Mouse (Mus musculus) kidney, embryonic 15.5 days (tissue): ENCODE data around the gene Itga9. TPM values are rescaled to one million over a fixed set of nuclear protein-coding genes. Genes with fewer than 3 reads are reported as not detected.

Experiments
- ATAC-seq: fragments of 200-750 bp; cut with Nextera tagmentation; replicated peaks from 2 replicates; pipeline ENCODE4 v1.8.0; 2017; ENCODE audit warnings: moderate TSS enrichment; ENCODE audit not compliant: low FRiP score
- H3K27ac ChIP-seq: fragments of 300-500 bp; sonication (generic); 2 replicates; pipeline ENCODE4 v1.5.1; 2015; ENCODE audit warnings: mild to moderate bottlenecking, inconsistent platforms
- H3K27me3 ChIP-seq: fragments of 300-500 bp; sonication (generic); 2 replicates; pipeline ENCODE4 v1.6.1; 2015; ENCODE audit warnings: inconsistent platforms
- H3K36me3 ChIP-seq: fragments of 300-500 bp; sonication (generic); 2 replicates; pipeline ENCODE4 v1.6.1; 2015; ENCODE audit warnings: inconsistent platforms
- H3K4me1 ChIP-seq: fragments of 300-500 bp; sonication (generic); 2 replicates; pipeline ENCODE4 v1.6.1; 2015; ENCODE audit warnings: inconsistent platforms
- H3K4me2 ChIP-seq: fragments of 300-500 bp; sonication (generic); 2 replicates; pipeline ENCODE4 v1.6.1; 2015; ENCODE audit warnings: moderate library complexity, mild to moderate bottlenecking, inconsistent platforms
- H3K4me3 ChIP-seq: fragments of 300-500 bp; sonication (generic); replicated peaks from 2 replicates; pipeline ENCODE4 v1.5.1; 2015; ENCODE audit warnings: mild to moderate bottlenecking, inconsistent platforms
- H3K9ac ChIP-seq: fragments of 300-500 bp; sonication (generic); 2 replicates; pipeline ENCODE4 v1.6.1; 2015; ENCODE audit warnings: mild to moderate bottlenecking, inconsistent platforms
- H3K9me3 ChIP-seq: fragments of 300-500 bp; sonication (generic); replicated peaks from 2 replicates; pipeline ENCODE4 v1.6.1; 2016; ENCODE audit warnings: inconsistent platforms
- WGBS: fragments of 180-500 bp; shearing (Covaris S2); methylation state at CpG from one replicate; pipeline ENCODE4 v1.1.7; 2015; ENCODE audit warnings: mixed read lengths; 5-methylcytosine and 5-hydroxymethylcytosine counted together
- polyA plus RNA-seq: library from polyadenylated mRNA; unstranded; fragments of >200 nt; fragmentation: Nextera tagmentation; extraction: Ambion mirVana; gene quantifications from 2 replicates; pipeline ENCODE4 v1.2.1, GENCODE M21; 2015

Gene Itga9
- polyA plus RNA-seq, 1 experiment from 2014 or later: 26.1 TPM

DNA sequence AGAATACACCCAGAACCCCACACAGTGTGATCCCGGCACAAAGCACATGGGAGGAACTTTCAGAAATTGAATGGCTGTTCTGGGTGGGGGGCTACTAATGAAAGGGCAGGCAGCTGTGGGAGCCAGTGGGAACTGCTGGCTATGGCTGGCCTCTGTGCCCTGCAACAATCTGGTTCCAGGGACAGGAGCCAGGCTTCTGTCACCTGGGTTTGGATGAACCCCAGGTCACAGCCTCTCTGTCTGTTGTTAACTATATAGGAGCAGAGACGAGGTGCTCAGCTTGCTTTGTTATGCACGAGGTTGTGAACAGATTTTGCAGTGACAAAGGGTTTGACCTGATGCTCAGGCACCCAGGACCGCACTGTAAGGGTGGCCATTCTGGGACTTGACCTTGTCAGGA lies 2.1 kb downstream of the Itga9 start:
- ATAC-seq: no peak
- Histone ChIP-seq H3K4me1 (peaks cover 62% of the 10 kb centered on the region), H3K9me3 (no peaks in the 10 kb centered on the region), H3K27ac (no peak overlapping the region; the same call in 1 of the 2 replicates), H3K4me2 (peak overlapping the region; percentile 87), H3K27me3 (no peaks in the 10 kb centered on the region), H3K4me3 (peak overlapping the region; percentile 84), H3K9ac (0 out of 2 replicates have a peak overlapping the region, but pooled peaks have one; percentile 5), H3K36me3 (no peaks in the 10 kb centered on the region)
- whole genome bisulfite sequencing: 35% methylated on average over 4 of the region's 4 CpGs

- H3K9ac ChIP-seq: no peak overlapping the region
- WGBS: 43% methylated on average over 10 of the region's 10 CpGs
- H3K27ac ChIP-seq: peak overlapping the region; percentile 41
- H3K4me2 ChIP-seq: peak overlapping the region; percentile 45
- H3K4me1 ChIP-seq: peaks cover 62% of the 10 kb centered on the region
- no peak for ATAC-seq
- H3K36me3 ChIP-seq: no peaks in the 10 kb centered on the region
- peak overlapping the region; percentile 20; the same call in 1 of the 2 replicates for H3K4me3 ChIP-seq
- no peaks in the 10 kb centered on the region for H3K27me3 ChIP-seq
- H3K9me3 ChIP-seq: no peaks in the 10 kb centered on the region
Observed at GRCm38 (mm10) chr9:118610060-118610459, 3.6 kb downstream of the Itga9 start.

- WGBS: 41% methylated on average over 14 of the region's 14 CpGs
- no peak overlapping the region for H3K27ac ChIP-seq
- H3K36me3 ChIP-seq: no peaks in the 10 kb centered on the region
- peaks cover 57% of the 10 kb centered on the region for H3K4me1 ChIP-seq
- peak overlapping the region; percentile 45 for H3K4me2 ChIP-seq
- no peaks in the 10 kb centered on the region for H3K27me3 ChIP-seq
- no peak for ATAC-seq
- H3K9ac ChIP-seq: no peak overlapping the region
- no peaks in the 10 kb centered on the region for H3K9me3 ChIP-seq
- peak overlapping the region; percentile 5; the same call in 1 of the 2 replicates for H3K4me3 ChIP-seq
Observed at GRCm38 (mm10) chr9:118611111-118611541, 4.6 kb downstream of the Itga9 start.

DNA sequence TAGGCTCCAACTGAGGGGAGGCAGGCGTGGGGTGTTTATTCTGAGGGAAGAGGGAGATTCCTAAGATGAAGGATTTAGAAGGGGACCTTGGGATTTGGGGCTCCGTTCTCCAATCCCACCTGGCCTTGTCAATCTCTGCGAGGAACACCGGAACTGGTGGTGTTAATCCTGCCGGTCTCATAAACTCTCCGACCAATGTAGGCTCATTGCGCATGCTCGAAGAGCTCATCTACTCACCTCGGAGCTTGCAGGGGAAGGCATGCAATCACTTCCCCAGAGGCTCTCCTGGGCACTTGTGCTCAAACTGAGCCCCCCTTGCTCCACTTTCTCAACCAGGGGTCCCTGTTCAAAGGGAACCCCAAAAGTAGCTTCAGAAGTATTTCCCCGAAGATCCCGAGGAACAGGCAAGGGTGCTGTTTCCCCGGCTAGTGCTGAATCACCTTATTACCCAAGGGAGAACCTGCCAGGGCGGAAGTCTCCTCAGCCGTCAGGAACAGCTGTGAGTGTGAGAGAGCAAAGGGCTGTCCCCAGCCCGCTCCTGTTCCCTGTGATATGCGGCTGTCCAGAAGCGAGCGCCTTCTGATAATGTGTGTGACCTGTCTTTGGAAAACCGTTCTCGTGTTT lies 5.6 kb downstream of the Itga9 start:
- 44% methylated on average over 20 of the region's 20 CpGs for WGBS

GRCm38 (mm10) chr9:118617237-118617636 lies 10.7 kb downstream of the Itga9 start:
- Histone ChIP-seq H3K4me2 (no peak overlapping the region), H3K9ac (no peak overlapping the region), H3K27ac (no peak overlapping the region)

More for the DNA sequence above, 5.6 kb downstream of the Itga9 start:
- Histone ChIP-seq H3K27me3 (no peaks in the 10 kb centered on the region), H3K36me3 (no peaks in the 10 kb centered on the region), H3K4me2 (peak overlapping the region; percentile 45), H3K9me3 (no peaks in the 10 kb centered on the region), H3K27ac (0 out of 2 replicates have a peak overlapping the region, but pooled peaks have one; percentile 4), H3K9ac (no peak overlapping the region), H3K4me3 (no peak overlapping the region), H3K4me1 (peaks cover 58% of the 10 kb centered on the region)
- ATAC-seq: no peak

DNA sequence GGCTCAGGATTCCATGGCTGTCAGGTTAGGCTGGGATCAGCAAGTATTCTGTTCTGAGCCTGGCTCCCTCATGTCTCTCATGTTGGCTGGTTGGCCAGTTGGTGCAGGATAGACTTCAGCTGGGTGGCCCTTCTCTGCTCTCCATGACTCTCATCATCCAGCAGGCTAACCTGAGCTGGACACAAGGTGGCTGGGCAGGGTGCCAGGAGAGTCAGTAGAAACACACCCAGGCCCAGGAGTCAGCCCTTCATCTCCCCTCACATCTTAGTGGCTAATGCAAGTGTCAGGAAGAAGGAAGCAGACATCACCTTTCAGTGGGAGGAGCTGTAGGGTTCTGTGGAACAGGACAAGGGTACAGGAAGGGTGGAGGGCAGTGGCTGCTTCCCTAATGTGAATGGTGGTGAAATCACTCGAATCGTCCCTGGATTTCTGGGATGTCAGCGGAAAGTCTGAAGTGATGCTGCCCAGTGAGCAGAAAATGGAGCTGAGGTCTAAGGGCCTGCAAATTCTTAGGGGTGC lies 12.3 kb downstream of the Itga9 start:
- H3K4me1 ChIP-seq: peaks cover 55% of the 10 kb centered on the region
- WGBS: 71% methylated on average over 3 of the region's 3 CpGs
- H3K27ac ChIP-seq: no peak overlapping the region
- no peak overlapping the region for H3K4me2 ChIP-seq
- ATAC-seq: no peak
- no peaks in the 10 kb centered on the region for H3K36me3 ChIP-seq
- H3K27me3 ChIP-seq: no peaks in the 10 kb centered on the region
- no peaks in the 10 kb centered on the region for H3K9me3 ChIP-seq
- H3K4me3 ChIP-seq: no peak overlapping the region
- no peak overlapping the region for H3K9ac ChIP-seq

More at GRCm38 (mm10) chr9:118617237-118617636, 10.7 kb downstream of the Itga9 start:
- ATAC-seq: no peak
- no peaks in the 10 kb centered on the region for H3K9me3 ChIP-seq
- 32% methylated on average over 5 of the region's 5 CpGs for WGBS
- no peaks in the 10 kb centered on the region for H3K27me3 ChIP-seq
- H3K4me1 ChIP-seq: peaks cover 47% of the 10 kb centered on the region
- H3K36me3 ChIP-seq: no peaks in the 10 kb centered on the region
- H3K4me3 ChIP-seq: no peak overlapping the region

DNA sequence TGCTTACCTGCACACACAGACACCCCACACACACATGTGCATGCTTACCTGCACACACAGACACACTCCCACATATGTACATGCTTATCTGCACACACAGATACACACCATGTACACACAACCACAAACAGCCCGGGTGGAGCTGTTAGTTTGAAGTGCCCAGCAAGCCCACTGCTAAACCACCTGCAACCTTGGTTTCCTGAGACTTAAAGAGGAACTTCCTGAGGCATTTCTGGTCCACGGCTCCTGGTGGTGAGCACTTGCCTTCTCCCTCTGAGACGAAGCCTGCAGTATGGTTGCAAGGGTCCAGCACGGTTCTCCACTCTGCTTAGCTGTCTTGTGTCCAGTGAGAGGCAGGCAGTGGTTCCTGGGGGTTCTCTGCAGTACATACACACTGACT lies 14.3 kb downstream of the Itga9 start:
- H3K36me3 ChIP-seq: no peaks in the 10 kb centered on the region
- no peak overlapping the region for H3K4me3 ChIP-seq
- H3K27ac ChIP-seq: no peak overlapping the region
- ATAC-seq: no peak
- no peaks in the 10 kb centered on the region for H3K9me3 ChIP-seq
- 65% methylated on average over 4 of the region's 4 CpGs for WGBS
- H3K9ac ChIP-seq: no peak overlapping the region
- peaks cover 71% of the 10 kb centered on the region for H3K4me1 ChIP-seq
- H3K4me2 ChIP-seq: no peak overlapping the region
- no peaks in the 10 kb centered on the region for H3K27me3 ChIP-seq

DNA sequence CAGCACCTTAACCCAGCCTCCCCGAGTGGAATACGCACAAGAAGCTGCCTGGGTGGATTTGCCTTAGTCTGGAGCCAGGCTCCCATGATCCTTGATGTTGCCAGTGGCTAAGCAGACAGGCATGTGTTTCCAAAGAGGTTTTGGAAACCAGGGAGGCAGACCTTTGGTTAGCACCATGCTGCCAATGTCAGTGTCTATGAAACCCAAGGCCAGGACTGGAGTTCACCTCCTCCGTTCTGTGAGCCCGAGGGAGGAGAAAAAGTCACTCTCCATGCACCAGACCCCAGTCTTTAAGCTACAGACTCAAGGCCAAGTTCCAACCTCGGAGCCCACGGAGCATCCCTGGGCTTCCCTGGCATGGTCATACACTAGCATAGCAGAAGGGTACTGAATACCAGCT lies 15.2 kb downstream of the Itga9 start:
- Histone ChIP-seq H3K36me3 (peaks cover 2% of the 10 kb centered on the region; the same call in 1 of the 2 replicates), H3K4me1 (peaks cover 69% of the 10 kb centered on the region), H3K27ac (no peak overlapping the region), H3K4me2 (no peak overlapping the region), H3K4me3 (no peak overlapping the region), H3K27me3 (no peaks in the 10 kb centered on the region), H3K9me3 (no peaks in the 10 kb centered on the region), H3K9ac (no peak overlapping the region)
- 89% methylated on average over 6 of the region's 6 CpGs for WGBS
- ATAC-seq: no peak

GRCm38 (mm10) chr9:118622376-118623166 lies 16.1 kb downstream of the Itga9 start:
- Histone ChIP-seq H3K4me2 (no peak overlapping the region), H3K9ac (no peak overlapping the region), H3K4me3 (no peak overlapping the region), H3K9me3 (no peaks in the 10 kb centered on the region), H3K4me1 (peaks cover 64% of the 10 kb centered on the region), H3K27me3 (no peaks in the 10 kb centered on the region), H3K27ac (no peak overlapping the region; the same call in 1 of the 2 replicates), H3K36me3 (peaks cover 11% of the 10 kb centered on the region)
- ATAC-seq: 0 out of 2 replicates have a peak, but pooled peaks have one; percentile 16
- WGBS: 73% methylated on average over 18 of the region's 18 CpGs

DNA sequence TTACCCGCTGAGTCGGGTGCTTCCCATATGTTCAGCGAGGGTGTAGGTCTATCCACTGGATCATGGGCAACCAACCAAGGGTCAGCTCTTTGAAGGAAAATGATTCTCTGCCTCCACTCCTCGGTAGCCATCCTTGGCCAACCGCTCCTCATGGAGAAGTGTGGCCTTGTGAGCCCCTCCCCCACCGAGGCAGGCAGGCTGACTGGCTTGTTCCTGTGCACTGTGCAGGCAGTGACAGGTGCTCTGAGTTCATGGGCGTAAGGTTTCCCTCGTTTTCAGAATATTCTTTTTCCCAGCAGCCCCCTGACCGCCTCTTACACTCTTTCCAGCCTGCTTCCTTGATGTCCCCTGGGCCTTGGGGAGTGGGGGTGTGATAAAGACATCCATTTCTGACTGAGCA lies 17.0 kb downstream of the Itga9 start:
- H3K9me3 ChIP-seq: no peaks in the 10 kb centered on the region
- no peak overlapping the region for H3K9ac ChIP-seq
- H3K4me3 ChIP-seq: no peak overlapping the region
- 47% methylated on average over 9 of the region's 9 CpGs for WGBS
- H3K4me1 ChIP-seq: peaks cover 63% of the 10 kb centered on the region
- H3K36me3 ChIP-seq: peaks cover 20% of the 10 kb centered on the region
- no peaks in the 10 kb centered on the region for H3K27me3 ChIP-seq
- H3K4me2 ChIP-seq: peak overlapping the region; percentile 19; the same call in 1 of the 2 replicates
- peak overlapping the region; percentile 75 for H3K27ac ChIP-seq
- peak; percentile 9; the same call in 1 of the 2 replicates for ATAC-seq

GRCm38 (mm10) chr9:118624146-118624545 lies 17.7 kb downstream of the Itga9 start:
- Histone ChIP-seq H3K9ac (no peak overlapping the region), H3K4me2 (peak overlapping the region; percentile 19; the same call in 1 of the 2 replicates), H3K36me3 (peaks cover 24% of the 10 kb centered on the region), H3K4me3 (no peak overlapping the region), H3K4me1 (peaks cover 59% of the 10 kb centered on the region), H3K27me3 (no peaks in the 10 kb centered on the region), H3K9me3 (no peaks in the 10 kb centered on the region), H3K27ac (peak overlapping the region; percentile 75)
- WGBS: 25% methylated on average over 7 of the region's 7 CpGs
- ATAC-seq: peak; percentile 33; the same call in 1 of the 2 replicates
